Mouse (Mus musculus) cortical plate, adult 2 months (tissue): ENCODE data around the gene Hist4h4.

Experiments
- CTCF ChIP-seq: fragments of 200-500 bp; IDR thresholded peaks from 2 replicates; pipeline ENCODE4 v1.5.1; 2011; ENCODE audit warnings: mild to moderate bottlenecking, control low read depth, low read length; ENCODE audit not compliant: insufficient read depth; ENCODE audit errors: extremely low read depth
- POLR2A ChIP-seq: fragments of 200-500 bp; IDR thresholded peaks from 2 replicates; pipeline ENCODE4 v1.6.1; 2011; ENCODE audit warnings: mild to moderate bottlenecking, low read length, control low read depth; ENCODE audit not compliant: insufficient read depth; ENCODE audit errors: extremely low read depth

DNA sequence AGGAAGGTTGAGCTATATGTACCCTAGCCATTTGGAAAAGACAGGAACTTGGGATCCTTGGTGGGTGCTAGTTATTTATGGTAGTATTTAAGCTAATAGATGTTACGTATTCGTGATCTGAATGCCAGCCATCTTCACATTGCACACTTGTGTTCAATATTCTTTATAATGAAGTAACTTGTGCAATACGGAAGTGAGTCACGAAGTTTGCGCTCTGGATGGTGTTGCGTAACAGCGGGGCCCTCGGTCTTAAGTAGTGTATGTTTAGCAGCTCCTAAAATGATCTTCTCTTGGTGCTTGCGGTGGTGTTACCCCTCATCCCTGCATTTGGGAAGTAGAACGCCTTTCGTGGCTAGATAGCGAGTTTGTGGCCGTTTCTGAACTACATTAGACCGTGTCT lies 4.9 kb upstream of the Hist4h4 start:
- TF ChIP-seq CTCF = no peak
- no peak for TF ChIP-seq POLR2A
